Mouse (Mus musculus) ES-Bruce4 (cell line): ENCODE measurements around the gene Sh3bgrl3.
"Not testable (repeated sequence)": the region's sequence is repeated elsewhere in the genome, so short reads cannot be mapped to it uniquely, and the experiment has no call there.

Experiments used
- CTCF ChIP-seq: IDR thresholded peaks from one replicate; pipeline ENCODE4 v1.8.1; 2011; ENCODE audit warnings: low read depth, low read length
- EP300 ChIP-seq: IDR thresholded peaks from 2 replicates; pipeline ENCODE4 v1.6.1; 2011; ENCODE audit warnings: low read depth, low read length; ENCODE audit not compliant: insufficient read depth

DNA sequence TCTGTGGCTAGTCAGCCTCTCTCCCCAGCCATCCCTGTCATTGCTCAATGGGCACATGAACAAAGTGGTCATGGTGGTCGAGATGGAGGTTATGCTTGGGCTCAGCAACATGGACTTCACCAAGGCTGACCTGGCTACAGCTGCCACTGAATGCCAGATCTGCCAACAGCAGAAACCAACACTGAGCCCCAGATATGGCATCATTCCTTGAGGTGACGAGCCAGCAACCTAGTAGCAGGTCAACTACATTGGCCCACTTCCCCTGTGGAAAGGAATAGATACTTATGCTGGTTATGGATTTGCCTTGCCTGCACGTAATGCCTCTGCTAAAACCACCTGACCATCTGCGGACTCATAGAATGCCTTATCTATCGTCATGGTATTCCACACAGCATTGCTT lies 15.7 kb upstream of the Sh3bgrl3 start:
- not testable (repeated sequence) for TF ChIP-seq CTCF, EP300
